Mouse (Mus musculus): Measurements from ENCODE around the gene Slc35f5. TPM values are rescaled to one million over a fixed set of nuclear protein-coding genes. Genes with fewer than 3 reads are reported as not detected.
"Not testable (repeated sequence)": the region's sequence is repeated elsewhere in the genome, so short reads cannot be mapped to it uniquely, and the experiment has no call there.

Slc35f5 gene
- total RNA-seq (2021) = 10 to 100 TPM; 79.2 to 82.8 TPM

DNA sequence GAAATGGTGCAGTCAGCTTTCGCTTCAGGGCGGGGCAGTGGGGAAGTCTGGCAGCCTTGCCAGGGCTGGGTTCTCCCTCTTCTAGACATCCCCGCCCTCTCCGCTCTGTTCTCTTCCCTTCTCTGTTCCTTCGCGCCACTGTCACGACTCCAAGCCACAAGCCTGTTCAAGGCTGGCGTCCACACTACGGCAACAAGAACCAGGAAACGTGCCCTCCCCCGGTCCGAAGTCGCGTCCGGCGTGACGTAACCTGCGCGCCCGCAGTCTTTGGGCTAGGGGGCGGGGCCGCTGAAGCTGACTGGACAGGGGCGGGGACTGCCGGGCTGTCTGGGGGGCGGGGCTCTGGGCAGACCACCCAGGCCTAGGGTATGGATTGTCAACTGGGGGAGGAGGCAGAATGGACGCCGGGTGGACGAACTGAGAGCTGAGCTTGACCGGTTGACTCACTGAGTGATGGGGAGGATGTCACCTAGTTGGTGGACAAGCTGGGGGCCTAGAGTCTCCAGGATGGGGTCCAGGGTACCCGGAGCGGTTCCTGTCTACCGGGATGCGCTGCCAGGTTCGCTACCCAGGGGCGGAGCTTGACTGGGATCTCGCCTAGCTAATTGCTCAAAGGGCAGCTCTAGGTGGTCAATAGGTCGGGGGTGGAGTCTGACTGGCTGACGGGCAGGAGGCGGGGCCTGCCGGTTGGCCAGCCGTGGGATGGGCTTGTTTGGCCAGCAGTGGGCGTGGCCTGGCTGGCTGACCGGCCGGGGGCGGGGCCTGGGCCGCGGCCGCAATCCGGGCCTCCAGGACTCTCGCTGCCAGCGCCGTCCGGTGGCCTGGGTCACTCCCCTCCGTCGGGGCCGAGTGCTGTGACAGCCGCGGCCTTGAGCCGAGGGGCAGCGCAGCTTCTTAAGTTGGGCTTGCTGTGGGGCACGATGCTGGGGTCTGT lies at the start of gene Slc35f5:
Slc35f5 (plus strand) TSS at position 337 of the 934 bp plus-strand sequence.
- DNase-seq = peak; percentile 99

DNA sequence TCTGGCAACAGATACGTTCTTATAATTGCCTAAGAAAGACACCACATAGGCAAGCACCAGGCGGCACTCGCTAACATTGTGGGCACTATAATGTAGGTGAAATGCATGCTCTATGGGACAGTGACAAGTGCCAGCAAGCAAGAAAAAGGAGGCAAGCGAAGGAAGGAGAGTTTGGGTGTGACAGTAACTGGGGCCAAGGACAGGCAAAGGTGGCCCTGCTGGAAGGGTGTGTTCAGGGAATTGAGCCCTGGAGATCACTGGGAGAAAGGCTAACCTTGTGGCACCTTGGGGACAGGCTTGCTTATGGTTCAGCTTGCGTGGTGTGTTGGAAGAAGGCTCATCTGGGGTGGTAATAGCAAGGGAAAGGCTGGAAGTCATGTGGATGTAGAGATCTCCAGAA lies 45.7 kb upstream of the Slc35f5 start:
- no peak for DNase-seq

DNA sequence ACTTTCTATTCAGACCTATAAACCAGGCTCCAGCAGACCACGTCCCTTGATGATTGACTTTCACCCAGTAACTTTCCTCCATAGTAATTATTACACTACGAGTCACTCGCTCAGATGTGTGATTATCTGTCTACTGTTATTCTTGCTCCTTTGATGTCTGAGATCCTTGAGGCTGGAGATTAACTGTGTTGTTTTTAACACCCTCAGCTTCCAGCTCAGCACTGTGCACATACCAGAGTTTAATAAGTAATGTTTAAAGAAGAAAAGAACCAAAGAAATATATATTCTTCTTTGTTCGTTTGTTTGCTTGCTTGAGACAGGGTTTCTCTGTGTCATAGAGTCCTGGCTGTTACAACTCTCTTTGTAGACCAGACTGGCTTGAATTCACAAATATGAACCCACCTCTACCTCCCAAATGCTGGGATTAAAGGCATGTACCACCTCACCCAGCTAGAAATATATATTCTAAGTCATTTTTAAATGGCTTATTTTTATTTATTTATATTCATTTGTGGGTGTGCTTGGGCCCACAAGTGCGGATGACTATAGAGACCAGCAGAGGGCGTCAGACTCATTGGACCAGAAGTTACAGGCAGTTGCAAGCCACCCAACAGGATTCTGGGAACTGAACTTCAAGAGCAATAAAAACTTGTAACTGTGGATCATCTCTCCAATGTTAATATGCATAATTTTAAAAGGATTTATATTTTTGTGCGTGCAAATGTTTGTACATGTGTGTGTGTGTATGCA lies 43.3 kb upstream of the Slc35f5 start:
- no peak for DNase-seq

DNA sequence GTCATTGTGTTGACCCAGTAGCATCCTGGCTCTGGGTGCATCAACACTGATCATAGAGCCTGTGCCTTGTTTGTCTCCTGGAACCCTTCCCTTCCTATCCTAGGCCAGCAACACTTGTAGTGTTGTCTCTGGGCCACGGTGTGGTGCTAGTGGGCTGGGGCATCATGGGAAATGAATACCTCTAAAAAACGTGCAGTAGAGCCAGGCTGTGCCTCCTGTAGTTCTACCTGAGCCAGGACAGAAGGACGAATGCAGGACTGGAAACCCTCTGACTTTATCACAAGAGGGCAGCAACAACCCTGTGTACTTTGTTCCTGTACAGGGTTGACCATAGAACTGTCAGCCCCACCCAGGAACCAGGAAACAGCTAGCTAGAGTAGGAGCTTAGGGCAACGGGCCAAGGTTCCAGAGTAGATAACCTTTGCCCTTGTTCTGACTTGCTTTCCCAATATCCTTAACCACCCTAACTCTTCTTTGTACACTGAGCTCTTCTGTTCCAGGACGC lies 41.2 kb upstream of the Slc35f5 start:
- DNase-seq = peak; percentile 60

DNA sequence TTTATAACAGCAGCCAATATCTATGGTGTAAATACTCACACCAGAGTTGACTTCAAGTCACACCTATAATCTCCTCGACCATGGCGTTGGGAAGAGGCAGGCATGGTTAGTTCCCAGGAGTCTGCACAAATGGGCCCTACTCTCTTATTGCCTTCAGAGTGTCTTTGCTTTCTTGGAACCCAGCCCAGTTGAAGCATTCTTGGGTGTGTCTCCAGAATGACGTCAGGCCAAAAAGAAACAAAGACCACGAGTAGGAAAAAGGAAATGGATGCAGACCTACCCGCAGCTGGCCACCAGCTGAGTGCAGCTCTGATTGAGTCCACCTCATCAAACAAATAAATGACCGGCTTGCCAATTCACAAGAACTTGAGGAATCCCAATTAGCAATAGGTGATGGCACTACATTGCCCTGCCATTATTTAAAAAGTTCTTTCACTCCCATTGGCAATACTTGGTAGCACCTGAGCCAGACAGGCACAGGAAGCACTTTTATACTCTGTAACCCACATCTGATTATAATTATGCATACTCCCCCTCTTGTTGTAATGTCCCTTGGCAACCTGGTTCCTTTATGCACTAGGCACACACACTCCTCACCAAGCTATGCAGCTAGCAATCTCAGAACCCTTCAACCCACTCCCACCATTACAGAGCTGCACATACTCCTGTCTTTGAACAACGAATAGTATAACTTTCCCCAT lies 34.3 kb upstream of the Slc35f5 start:
- DNase-seq = peak; percentile 64

DNA sequence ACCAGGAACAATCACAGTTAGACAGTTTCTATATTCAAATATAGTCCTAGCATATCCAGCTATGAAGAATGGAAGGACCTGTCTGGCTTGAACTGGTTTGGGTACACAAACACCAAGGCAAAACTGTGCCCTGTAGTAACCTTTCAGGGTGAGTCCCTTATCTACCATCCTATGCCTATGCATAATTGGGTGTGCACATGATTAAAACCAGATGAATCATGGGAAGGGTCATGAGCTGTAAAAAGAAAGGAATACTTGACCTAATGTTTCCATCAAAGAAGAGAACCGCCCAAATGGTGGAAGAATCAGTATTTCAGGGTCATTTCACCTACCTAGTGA lies 33.8 kb upstream of the Slc35f5 start:
- DNase-seq = no peak

DNA sequence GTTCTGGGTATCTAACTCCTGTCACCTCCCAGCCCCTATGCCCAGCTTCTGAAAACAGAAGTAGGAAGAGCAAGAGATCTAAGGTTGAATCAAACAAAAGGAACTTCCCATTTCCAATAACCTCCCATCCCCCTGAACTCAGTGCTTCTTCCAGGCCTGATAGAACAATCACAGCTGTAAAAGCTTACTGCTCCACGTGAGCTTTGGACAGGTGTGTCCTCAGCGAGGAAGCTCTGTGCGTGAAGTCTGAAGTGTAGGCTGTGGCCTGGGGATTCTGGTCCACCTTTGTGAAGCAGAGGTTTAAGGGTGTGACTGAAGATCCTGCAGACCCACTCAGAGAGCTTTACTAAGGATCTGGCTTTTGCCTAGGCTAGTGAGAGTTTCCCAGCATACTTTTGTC lies 33.0 kb upstream of the Slc35f5 start:
- no peak for DNase-seq

DNA sequence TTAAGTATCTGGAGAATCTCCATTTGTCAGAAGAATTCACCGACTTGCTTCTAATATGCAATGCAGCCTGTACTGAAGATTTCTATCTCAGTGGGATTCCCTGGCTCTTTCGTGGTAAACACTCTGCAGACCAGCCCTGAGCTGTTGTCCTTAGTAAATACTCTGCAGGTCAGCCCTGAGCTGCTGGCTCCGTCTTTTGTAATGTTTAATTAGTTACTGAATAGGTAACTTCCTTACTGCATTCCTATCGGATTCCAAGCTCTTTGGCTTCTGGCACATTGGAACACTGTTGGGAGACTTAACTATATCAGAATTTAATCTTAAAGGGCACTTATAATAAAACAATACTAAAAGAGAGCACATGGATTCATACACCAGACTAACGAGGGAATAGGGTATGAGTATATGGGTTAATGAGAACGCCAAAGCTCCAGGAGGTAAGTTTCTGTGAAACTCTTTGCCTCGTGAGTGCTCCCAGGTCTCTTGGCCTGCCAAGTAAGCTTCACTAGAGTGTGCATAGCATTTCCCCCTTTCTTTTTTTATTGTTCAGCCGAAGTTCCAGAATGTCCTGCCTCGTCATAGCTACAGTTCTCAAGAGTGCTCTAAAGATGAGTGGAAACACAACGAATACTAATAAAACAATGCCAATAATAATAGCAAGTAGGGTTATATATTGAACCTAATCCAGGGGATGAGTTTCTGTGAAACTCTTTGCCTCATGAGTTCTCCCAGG lies 27.0 kb upstream of the Slc35f5 start:
- DNase-seq = not testable (repeated sequence)

DNA sequence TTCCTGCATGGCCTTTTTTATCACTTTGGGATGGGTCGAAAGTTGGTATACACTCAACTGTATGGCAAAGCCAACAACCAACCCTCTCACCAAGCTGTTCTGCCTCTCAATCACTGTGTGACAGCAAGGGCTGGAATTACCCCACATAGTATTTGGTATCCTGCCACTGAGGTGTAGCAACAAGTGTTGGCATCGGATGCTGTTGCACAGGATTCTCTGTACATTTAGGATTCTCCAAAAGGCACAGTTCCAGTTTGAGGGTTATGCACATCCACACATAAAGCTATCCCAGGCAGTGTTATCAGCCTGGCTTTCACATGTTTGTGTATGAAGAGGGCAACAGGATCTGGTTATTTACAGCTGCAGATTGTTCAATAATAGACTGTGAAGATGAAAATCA lies 23.3 kb upstream of the Slc35f5 start:
- DNase-seq = no peak

DNA sequence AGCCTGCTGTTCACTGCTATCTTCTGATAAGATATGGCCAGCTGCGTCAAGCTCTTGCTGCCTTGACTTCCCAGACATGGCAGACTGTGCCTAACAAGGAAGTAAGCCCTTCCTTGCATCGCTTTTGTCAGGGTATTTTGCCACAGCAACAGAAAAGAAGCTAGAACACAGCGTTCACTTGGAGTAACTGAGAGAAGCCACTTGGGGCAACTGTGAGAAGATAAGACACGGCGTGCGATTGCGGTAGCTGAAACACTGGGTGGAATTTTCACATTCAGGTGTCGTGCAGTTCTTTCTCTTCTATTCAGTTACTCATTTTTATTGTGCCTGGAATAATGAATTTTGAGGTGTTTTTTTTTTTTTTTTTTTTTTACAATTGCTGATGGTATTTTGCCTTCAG lies 22.6 kb upstream of the Slc35f5 start:
- DNase-seq = no peak

DNA sequence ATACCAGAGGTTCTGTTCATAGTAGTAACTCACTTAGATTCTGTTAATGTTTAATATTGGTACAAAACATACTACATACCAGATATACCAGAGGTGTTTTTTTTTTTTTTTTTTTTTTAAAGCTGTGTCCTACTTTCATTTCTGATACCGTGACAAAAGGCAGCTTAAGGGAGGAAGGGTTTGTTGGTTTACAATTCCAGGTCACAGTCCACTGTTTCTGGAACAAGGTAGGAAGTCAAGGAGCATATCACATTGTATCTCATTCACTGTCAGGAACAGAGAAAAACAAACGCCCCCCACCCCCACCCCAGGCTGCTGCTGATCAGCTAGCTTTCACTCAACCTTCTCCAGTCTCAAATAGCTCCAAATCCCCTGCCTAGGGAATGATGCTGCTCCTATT lies 21.1 kb upstream of the Slc35f5 start:
- no peak for DNase-seq

DNA sequence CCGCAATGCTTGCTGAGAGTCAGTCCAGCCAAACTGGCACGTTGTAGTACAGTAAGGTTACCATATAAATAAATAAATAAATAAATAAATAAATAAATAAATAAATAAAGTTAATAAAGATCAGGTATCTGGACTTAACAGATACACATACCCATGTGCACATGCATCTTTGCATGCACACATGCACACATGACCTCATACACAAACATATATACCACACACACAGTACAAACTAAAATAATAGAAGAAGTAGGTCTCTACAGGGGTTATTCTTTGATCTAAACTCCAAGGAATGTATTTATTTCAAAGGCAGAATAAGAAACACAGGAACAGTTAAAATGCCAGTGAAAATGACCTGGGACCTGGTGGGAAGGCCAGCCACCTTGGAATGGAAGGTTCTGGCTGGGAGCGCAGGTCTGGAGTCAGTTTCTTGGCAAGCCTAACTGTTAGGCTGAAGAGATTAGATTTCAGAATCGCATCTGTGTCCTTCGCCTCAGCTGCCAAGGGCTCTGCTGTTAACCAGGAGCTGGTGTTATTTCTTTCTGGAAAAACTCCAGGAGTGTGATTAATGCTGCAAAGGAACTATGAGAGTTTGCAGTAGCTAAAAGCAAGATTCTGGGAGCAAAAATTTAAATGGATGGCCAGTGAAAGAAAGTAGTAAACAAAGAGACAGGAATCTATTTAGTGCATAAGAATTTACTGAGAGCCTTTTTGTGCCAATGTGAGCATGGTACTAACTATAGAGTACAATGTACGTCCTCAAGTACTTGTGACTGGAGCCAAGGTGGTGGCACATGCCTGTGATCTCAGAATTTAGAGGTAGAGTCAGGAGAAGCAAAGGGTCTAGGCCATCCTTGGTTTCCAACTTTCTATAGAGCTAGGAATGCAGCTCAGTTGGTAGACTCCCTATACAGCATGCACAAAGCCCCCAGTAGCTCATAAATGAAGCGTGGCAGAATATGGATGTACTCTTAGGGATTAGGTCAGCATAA lies 18.1 kb upstream of the Slc35f5 start:
- DNase-seq = peak; percentile 56

DNA sequence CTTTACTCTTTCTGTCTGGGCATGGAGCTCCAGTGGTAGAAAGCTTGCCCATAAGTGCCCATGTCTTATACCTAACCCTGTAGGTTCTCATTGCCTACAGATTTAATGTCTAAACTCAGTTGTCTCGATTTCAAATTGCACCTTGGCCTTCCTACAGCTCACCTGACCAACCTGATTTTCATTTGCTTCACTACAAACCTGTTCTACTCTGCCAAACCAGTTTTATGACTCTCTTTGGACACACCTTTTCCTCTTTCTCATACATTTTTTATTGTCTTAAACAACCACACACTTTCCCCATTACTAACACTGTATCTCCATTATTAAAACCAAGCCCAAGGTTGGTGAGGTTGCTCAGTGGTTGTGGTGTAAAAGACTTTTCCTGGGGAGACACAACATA lies 10.5 kb upstream of the Slc35f5 start:
- DNase-seq = no peak

DNA sequence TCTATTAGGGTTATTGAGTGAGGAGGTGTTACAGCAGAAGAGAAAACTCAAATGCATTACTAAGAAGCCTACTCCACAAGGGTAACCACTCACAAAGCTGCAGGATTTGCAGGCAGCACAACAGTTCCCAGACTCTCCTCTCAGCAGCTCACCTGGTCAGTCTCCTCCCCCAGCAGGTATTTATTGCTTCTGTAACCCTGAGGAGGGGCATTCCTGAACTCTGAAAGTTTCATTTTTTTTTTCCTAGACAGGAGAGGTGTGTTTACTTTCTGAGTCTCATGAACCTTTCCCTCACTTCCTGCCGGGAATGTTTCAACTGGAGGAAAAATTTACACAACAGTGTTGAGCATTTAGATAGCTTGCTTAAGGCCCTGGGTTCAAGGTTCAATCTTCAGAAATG lies 10.0 kb upstream of the Slc35f5 start:
- DNase-seq = no peak

DNA sequence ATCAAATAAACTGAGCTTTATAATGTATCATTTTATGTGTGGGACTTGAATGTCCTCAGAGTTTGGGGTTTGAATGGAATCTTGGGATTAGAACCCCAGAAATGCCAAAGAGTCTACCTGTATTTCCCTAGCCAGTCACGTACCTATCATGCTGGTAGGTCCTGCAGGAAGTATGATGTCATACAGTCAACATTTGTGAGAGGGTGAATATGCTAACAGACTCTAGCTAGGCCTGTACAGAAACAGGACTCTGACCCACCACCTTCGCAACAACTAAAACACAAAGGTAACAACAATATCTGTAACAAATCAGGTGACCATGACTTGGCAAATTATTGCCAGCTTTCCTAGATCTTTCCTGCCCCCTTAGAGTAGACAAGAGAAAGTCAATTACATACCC lies 8.8 kb upstream of the Slc35f5 start:
- DNase-seq = no peak

DNA sequence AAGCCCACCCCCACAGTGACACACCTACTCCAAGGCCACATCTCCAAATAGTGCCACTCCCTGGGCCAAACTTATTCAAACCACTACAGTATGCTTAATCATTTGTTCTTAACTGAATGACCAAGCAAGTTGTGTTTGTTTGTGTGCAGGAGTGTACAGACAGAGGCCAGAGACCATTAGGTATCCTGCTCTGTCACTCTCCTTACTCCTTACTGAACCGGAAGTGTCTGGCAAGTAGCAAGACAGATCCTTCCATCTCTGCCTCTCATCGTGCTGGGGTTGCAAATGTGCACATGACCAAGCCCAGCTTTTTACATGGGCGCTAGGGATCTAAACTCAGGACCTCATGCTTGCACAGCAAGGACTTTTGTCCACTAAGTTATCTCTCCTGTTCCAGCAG lies 1.1 kb upstream of the Slc35f5 start:
- DNase-seq = no peak

DNA sequence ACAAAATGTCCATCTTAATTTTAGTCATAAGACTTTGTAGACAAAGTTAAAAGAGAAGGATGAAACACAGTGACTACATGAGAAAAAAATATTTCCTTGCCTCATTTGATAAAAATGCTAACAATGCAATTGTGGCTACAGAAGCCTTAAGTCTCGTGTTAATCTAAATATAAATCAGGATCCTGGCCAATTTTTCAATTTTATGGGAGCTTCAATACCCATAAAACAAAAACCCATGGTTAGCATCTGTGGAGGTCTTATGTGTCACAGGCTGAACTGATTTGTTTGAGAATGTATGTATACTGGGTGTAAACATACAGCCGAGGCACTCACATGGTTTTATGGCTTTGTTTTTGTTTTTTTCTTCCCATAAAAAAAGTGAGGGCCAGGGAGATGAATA lies 674 bp upstream of the Slc35f5 start:
- DNase-seq = no peak

DNA sequence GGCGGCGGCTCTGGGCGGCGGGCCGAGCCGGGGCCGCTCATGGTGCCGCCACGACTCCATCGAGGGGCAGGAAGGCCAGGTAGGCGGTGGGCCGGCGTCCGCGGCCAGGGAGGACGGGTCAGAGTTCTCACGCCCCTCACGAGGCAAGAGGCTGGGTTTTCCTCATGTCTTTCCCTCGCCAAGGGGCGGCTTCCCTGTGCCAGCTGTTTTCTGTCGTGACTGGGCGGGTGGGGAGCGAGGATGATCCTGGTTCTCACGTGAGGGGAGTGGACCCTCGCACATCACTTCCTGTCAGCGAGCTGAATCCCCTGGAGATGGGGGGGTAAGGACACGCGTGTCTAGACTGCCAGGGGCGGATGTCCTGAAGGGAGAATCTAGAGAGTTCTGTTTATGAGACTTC lies 811 bp downstream of the Slc35f5 start:
- peak; percentile 74 for DNase-seq

DNA sequence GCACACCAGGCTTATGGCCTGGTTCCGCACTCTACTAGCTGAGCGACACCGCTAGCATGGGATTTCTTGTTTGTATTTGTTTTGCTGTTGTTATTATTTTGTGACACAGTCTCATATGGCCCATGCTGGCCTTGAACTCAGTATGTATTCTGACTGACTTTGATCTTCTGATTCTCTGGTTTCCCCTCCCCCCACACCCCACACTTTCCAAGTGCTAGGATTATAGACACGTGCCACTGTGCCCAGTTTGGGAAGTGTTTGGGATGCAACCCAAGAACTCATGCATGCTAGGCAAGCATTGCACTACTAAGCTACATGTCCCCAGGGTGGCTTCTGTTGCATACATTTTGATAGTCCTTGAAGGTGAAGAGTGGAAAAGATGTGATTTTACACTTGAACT lies 1.4 kb downstream of the Slc35f5 start:
- DNase-seq = peak; percentile 35

DNA sequence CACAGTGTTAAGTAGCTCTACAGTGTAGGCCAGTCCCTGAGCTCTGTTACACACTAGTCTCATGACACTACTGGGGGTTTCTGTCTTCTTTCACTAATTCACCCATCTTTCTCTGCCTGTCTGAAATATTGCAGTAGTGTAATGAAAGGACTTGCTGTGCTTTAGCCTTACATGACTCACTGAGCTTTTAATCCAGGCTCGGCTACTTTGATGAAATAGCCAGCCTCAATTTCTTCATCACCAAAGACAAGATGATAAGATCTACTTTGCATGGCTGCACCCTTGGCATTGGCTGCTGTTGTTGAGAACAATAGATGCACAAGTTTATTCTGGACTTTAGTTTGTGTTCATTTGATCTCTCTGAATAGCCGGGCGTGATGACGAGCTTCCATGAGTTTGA lies 7.7 kb downstream of the Slc35f5 start:
- no peak for DNase-seq

DNA sequence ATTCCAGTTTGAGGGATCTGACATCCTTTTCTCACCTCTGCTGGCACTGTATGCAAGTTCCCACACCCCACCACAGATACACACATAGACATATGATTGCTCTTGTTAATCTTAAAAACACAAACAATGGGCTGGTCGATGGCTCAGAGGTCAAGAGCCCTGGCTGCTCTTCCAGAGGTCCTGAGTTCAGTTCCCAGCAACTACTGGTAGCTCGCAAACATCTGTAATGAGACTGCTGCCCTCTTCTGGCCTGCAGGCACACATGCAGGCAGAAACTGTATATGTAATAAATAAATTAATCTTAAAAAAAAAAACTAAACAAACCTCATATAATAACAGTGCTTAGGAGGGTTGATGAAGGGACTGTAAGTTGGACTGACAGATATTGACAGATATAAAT lies 13.8 kb downstream of the Slc35f5 start:
- peak; percentile 26 for DNase-seq

Measured in heart, postnatal 4 days (tissue).